Mouse (Mus musculus) midbrain, embryonic 11.5 days (tissue): ENCODE measurements at regions not wholly inside any gene's neighbourhood (a gene's known extent, or its start where the extent isn't known, plus 50 kb on each side); places are given as distances from the start of the nearest gene placed in this dataset.
A peak's percentile ranks its signal among the peaks of the same experiment; 100 is the strongest.

Experiments
- ATAC-seq: fragments of 200-750 bp; cut with Nextera tagmentation; 2 replicates; pipeline ENCODE4 v1.8.0; 2017; ENCODE audit warnings: moderate TSS enrichment, moderate library complexity; ENCODE audit not compliant: low FRiP score
- DNase-seq: peaks from one replicate; pipeline ENCODE4 v3.0.0; 2015; ENCODE audit warnings: low spot score; ENCODE audit errors: missing footprints
- H3K27ac ChIP-seq: fragments of 300-500 bp; sonication (generic); 2 replicates; pipeline ENCODE4 v1.5.1; 2014; ENCODE audit warnings: low read depth, low read length
- H3K27me3 ChIP-seq: fragments of 300-500 bp; sonication (generic); 2 replicates; pipeline ENCODE4 v1.6.1; 2014; ENCODE audit warnings: mild to moderate bottlenecking, low read length, moderate library complexity, mixed read lengths; ENCODE audit not compliant: control insufficient read depth, insufficient read depth
- H3K36me3 ChIP-seq: fragments of 300-500 bp; sonication (generic); 2 replicates; pipeline ENCODE4 v1.6.1; 2014; ENCODE audit warnings: mild to moderate bottlenecking, low read length, moderate library complexity, mixed read lengths; ENCODE audit not compliant: control insufficient read depth, insufficient read depth
- H3K4me1 ChIP-seq: fragments of 300-500 bp; sonication (generic); 2 replicates; pipeline ENCODE4 v1.6.1; 2014; ENCODE audit warnings: low read length; ENCODE audit not compliant: control insufficient read depth, insufficient read depth
- H3K4me2 ChIP-seq: fragments of 300-500 bp; sonication (generic); 2 replicates; pipeline ENCODE4 v1.6.1; 2014; ENCODE audit warnings: mild to moderate bottlenecking, moderate library complexity
- H3K4me3 ChIP-seq: fragments of 300-500 bp; sonication (generic); 2 replicates; pipeline ENCODE4 v1.5.1; 2014; ENCODE audit warnings: low read depth, low read length
- H3K9ac ChIP-seq: fragments of 300-500 bp; sonication (generic); 2 replicates; pipeline ENCODE4 v1.6.1; 2014; ENCODE audit warnings: low read length
- H3K9me3 ChIP-seq: fragments of 300-500 bp; sonication (generic); 2 replicates; pipeline ENCODE4 v1.6.1; 2016; ENCODE audit warnings: low read length; ENCODE audit not compliant: control insufficient read depth
- WGBS: fragments of 180-500 bp; shearing (Covaris S2); extraction: QIAGEN DNeasy Blood & Tissue Kit; methylation state at CpG from one replicate; pipeline ENCODE4 v1.1.7; 2014; 5-methylcytosine and 5-hydroxymethylcytosine counted together

GRCm38 (mm10) chr11:94882687-94883383 lies 53.2 kb upstream of the Col1a1 start:
- WGBS: 3% methylated on average over 18 of the region's 19 CpGs
- no peak overlapping the region for H3K27ac ChIP-seq

DNA sequence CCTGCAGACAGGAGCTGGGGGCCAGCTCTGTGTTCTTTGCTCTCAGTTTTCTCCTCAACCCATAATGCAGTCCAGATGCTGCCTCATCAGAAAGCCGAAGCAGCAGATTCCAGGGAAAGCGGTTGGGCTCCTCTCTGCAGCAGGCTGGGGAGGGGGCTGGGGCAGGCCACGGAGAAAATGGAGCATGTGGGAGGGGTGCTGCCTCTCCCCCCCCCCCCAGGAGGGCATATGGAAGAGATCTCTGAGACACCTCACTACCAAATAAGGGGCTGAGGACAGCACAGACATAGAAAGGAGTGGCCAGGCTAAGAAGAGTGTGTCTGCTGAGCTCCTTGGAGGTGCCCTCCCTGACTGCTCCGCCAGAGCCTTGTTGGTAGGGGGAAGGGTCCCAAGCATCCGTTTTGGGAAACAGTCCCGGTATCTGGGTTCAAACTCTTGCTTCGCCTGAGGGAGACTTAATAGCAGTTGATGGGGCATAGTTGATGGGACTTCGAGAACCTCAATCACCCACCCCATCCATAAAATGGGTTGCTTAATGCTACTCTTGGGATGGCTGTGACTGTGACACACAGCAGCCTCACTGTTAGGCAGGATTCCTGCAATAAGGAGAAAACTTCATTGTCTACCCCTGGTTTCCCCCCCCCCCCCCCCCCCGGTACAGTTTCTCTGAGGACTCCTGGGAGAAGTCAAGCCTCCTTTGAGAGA lies 53.9 kb upstream of the Col1a1 start:
- Histone ChIP-seq H3K4me3 (no peak overlapping the region), H3K9me3 (no peaks in the 10 kb centered on the region), H3K9ac (no peak overlapping the region), H3K27ac (no peak overlapping the region), H3K36me3 (no peaks in the 10 kb centered on the region), H3K4me1 (peaks cover 12% of the 10 kb centered on the region), H3K27me3 (peaks cover 32% of the 10 kb centered on the region), H3K4me2 (no peak overlapping the region)
- 21% methylated on average over 8 of the region's 9 CpGs for WGBS
- ATAC-seq: no peak
- DNase-seq: no peak

More at GRCm38 (mm10) chr11:94882687-94883383, 53.2 kb upstream of the Col1a1 start:
- H3K9me3 ChIP-seq: no peaks in the 10 kb centered on the region
- ATAC-seq: peak; percentile 40; the same call in 1 of the 2 replicates
- peak overlapping the region; percentile 36 for H3K4me2 ChIP-seq
- peak overlapping the region; percentile 24; the same call in 1 of the 2 replicates for H3K9ac ChIP-seq
- H3K27me3 ChIP-seq: peaks cover 32% of the 10 kb centered on the region
- no peaks in the 10 kb centered on the region for H3K36me3 ChIP-seq
- H3K4me1 ChIP-seq: peaks cover 12% of the 10 kb centered on the region
- DNase-seq: peak; percentile 91
- H3K4me3 ChIP-seq: 0 out of 2 replicates have a peak overlapping the region, but pooled peaks have one; percentile 1

- 0 out of 2 replicates have a peak, but pooled peaks have one; percentile 22 for ATAC-seq
Measured at GRCm38 (mm10) chr11:94880896-94881840, 54.9 kb upstream of the Col1a1 start.

DNA sequence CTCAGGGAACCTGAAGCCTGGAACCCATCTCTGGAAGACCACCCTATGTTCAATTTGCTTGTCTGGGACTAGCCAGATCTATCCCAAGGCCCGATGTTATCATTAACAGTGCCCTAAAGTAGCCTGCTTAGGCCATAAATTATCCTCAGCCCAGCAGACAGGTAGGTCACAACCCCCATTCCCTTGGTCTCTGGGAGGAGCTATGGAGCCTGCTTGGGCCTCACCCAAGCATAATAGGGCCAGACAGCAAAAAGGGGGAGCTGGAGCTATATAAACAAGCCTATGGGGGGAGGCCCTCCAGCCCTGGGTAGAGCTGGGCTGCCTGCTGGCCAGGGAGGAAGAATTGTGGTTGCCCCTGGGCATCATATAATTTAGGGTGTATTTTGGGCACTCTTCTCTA lies 59.3 kb upstream of the Col1a1 start:
- DNase-seq: no peak
- WGBS: 78% methylated on average over 1 of the region's 1 CpGs

More at GRCm38 (mm10) chr11:94880896-94881840, 54.9 kb upstream of the Col1a1 start:
- 5% methylated on average over 27 of the region's 27 CpGs for WGBS
- DNase-seq: peak; percentile 94
- Histone ChIP-seq H3K9ac (peak overlapping the region; percentile 59), H3K4me2 (peak overlapping the region; percentile 46), H3K27ac (peak overlapping the region; percentile 15; the same call in 1 of the 2 replicates), H3K36me3 (no peaks in the 10 kb centered on the region), H3K9me3 (no peaks in the 10 kb centered on the region), H3K4me1 (peaks cover 12% of the 10 kb centered on the region), H3K27me3 (peaks cover 32% of the 10 kb centered on the region), H3K4me3 (peak overlapping the region; percentile 18; the same call in 1 of the 2 replicates)

DNA sequence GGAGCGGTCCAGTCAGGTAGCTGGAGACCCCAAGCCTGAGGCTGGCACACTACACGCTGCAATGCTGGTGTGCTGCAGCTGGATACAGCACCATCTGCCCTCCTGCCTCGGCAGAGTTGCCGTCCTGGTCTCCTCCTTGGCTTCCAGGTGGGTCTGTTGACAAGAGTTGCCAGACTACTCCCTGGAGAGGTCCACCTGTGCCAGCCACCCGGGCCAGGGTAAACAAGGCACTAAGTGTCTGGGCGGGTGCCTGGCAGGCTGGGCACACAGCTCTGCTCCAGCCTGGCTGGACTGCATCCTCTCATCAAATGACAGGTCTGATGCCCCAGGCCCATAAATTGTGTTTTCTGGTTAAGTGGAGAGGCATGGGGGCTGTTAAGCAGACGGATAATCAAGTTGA lies 61.0 kb upstream of the Col1a1 start:
- H3K36me3 ChIP-seq: no peaks in the 10 kb centered on the region
- no peaks in the 10 kb centered on the region for H3K9me3 ChIP-seq
- no peak overlapping the region for H3K4me2 ChIP-seq
- no peak for ATAC-seq
- peaks cover 13% of the 10 kb centered on the region for H3K27me3 ChIP-seq
- H3K4me3 ChIP-seq: no peak overlapping the region
- peaks cover 4% of the 10 kb centered on the region for H3K4me1 ChIP-seq
- no peak for DNase-seq
- WGBS: 75% methylated on average over 7 of the region's 7 CpGs
- H3K27ac ChIP-seq: no peak overlapping the region
- H3K9ac ChIP-seq: no peak overlapping the region

More for the DNA sequence above, 59.3 kb upstream of the Col1a1 start:
- Histone ChIP-seq H3K36me3 (no peaks in the 10 kb centered on the region), H3K9ac (no peak overlapping the region), H3K27ac (no peak overlapping the region), H3K4me3 (no peak overlapping the region), H3K27me3 (peaks cover 26% of the 10 kb centered on the region), H3K4me1 (peaks cover 11% of the 10 kb centered on the region), H3K9me3 (no peaks in the 10 kb centered on the region), H3K4me2 (no peak overlapping the region)
- ATAC-seq: no peak

GRCm38 (mm10) chr11:94874155-94874561 lies 61.9 kb upstream of the Col1a1 start:
- H3K27me3 ChIP-seq: peaks cover 13% of the 10 kb centered on the region
- no peak overlapping the region for H3K27ac ChIP-seq
- no peak overlapping the region for H3K4me2 ChIP-seq

DNA sequence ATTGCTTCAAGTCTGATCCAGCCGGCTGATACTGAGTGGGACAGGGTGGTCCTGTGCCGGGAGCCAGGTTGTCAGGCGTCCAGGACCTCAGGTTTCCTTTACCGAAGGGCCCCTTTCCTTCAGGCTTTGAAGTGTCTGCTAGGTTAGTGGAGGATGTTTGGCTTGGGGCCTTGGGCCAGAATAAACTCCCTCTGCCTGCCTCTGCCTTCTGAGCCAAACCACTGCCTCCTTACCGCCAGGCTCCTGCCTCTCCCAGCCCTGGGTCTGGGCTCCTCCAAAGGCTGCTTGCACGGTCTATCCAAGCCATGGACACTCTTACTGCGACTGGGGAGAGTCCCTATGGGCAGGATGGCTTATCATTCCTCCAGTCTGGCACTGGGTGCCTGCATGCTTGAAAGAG lies 62.3 kb upstream of the Col1a1 start:
- H3K4me1 ChIP-seq: peaks cover 4% of the 10 kb centered on the region
- H3K4me3 ChIP-seq: no peak overlapping the region
- no peak overlapping the region for H3K9ac ChIP-seq
- DNase-seq (no peak), ATAC-seq (no peak)
- no peak overlapping the region for H3K27ac ChIP-seq
- H3K4me2 ChIP-seq: no peak overlapping the region
- H3K9me3 ChIP-seq: no peaks in the 10 kb centered on the region
- H3K36me3 ChIP-seq: no peaks in the 10 kb centered on the region
- WGBS: 5% methylated on average over 7 of the region's 7 CpGs
- H3K27me3 ChIP-seq: peaks cover 13% of the 10 kb centered on the region

More at GRCm38 (mm10) chr11:94874155-94874561, 61.9 kb upstream of the Col1a1 start:
- H3K9ac ChIP-seq: no peak overlapping the region
- WGBS: 21% methylated on average over 7 of the region's 7 CpGs
- DNase-seq: no peak
- no peak for ATAC-seq
- H3K9me3 ChIP-seq: no peaks in the 10 kb centered on the region
- no peak overlapping the region for H3K4me3 ChIP-seq
- peaks cover 4% of the 10 kb centered on the region for H3K4me1 ChIP-seq
- H3K36me3 ChIP-seq: no peaks in the 10 kb centered on the region

GRCm38 (mm10) chr11:94872921-94873320 lies 63.1 kb upstream of the Col1a1 start:
- Histone ChIP-seq H3K9me3 (no peaks in the 10 kb centered on the region), H3K4me3 (peak overlapping the region; percentile 18; the same call in 1 of the 2 replicates), H3K27ac (no peak overlapping the region), H3K4me1 (peaks cover 4% of the 10 kb centered on the region), H3K36me3 (no peaks in the 10 kb centered on the region), H3K27me3 (peaks cover 13% of the 10 kb centered on the region), H3K9ac (no peak overlapping the region), H3K4me2 (peak overlapping the region; percentile 42)
- peak; percentile 88 for DNase-seq
- WGBS: 3% methylated on average over 19 of the region's 19 CpGs
- no peak for ATAC-seq
